Mouse (Mus musculus) liver, embryonic 12.5 days (tissue): Measurements from ENCODE around the gene Nupr1. TPM values are rescaled to one million over a fixed set of nuclear protein-coding genes. Genes with fewer than 3 reads are reported as not detected.

ENCODE experiments used
- ATAC-seq: fragments of 200-750 bp; cut with Nextera tagmentation; 2 replicates; pipeline ENCODE4 v1.8.0; 2017; ENCODE audit warnings: moderate number of reproducible peaks, mild to moderate bottlenecking, moderate library complexity
- H3K27ac ChIP-seq: fragments of 300-500 bp; sonication (generic); 2 replicates; pipeline ENCODE4 v1.5.1; 2016; ENCODE audit warnings: mild to moderate bottlenecking
- H3K27me3 ChIP-seq: fragments of 300-500 bp; sonication (generic); replicated peaks from 2 replicates; pipeline ENCODE4 v1.6.1; 2016; ENCODE audit warnings: mild to moderate bottlenecking, moderate library complexity
- H3K36me3 ChIP-seq: fragments of 300-500 bp; sonication (generic); 2 replicates; pipeline ENCODE4 v1.6.1; 2016; ENCODE audit warnings: mild to moderate bottlenecking, moderate library complexity
- H3K4me1 ChIP-seq: fragments of 300-500 bp; sonication (generic); 2 replicates; pipeline ENCODE4 v1.6.1; 2016
- H3K4me2 ChIP-seq: fragments of 300-500 bp; sonication (generic); 2 replicates; pipeline ENCODE4 v1.6.1; 2016; ENCODE audit warnings: mild to moderate bottlenecking, moderate library complexity
- H3K4me3 ChIP-seq: fragments of 300-500 bp; sonication (generic); 2 replicates; pipeline ENCODE4 v1.5.1; 2016; ENCODE audit warnings: mild to moderate bottlenecking, moderate library complexity
- H3K9ac ChIP-seq: fragments of 300-500 bp; sonication (generic); 2 replicates; pipeline ENCODE4 v1.6.1; 2016; ENCODE audit warnings: mild to moderate bottlenecking, moderate library complexity
- H3K9me3 ChIP-seq: fragments of 300-500 bp; sonication (generic); replicated peaks from 2 replicates; pipeline ENCODE4 v1.6.1; 2016; ENCODE audit warnings: mild to moderate bottlenecking, moderate library complexity
- WGBS: fragments of 180-500 bp; shearing (Covaris S2); methylation state at CpG from one replicate; pipeline ENCODE4 v1.1.7; 2016; ENCODE audit not compliant: insufficient replicate concordance; 5-methylcytosine and 5-hydroxymethylcytosine counted together
- polyA plus RNA-seq: library from polyadenylated mRNA; unstranded; fragments of >200 nt; fragmentation: Nextera tagmentation; extraction: Ambion mirVana; gene quantifications from 2 replicates; pipeline ENCODE4 v1.2.1, GENCODE M21; 2016

Gene Nupr1
- polyA plus RNA-seq, 1 experiment from 2014 or later: 3.7 TPM

- Histone ChIP-seq H3K36me3 (no peaks in the 10 kb centered on the region), H3K4me2 (no peak overlapping the region), H3K4me3 (no peak overlapping the region), H3K27me3 (no peaks in the 10 kb centered on the region), H3K9me3 (no peaks in the 10 kb centered on the region), H3K4me1 (peaks cover 13% of the 10 kb centered on the region; the same call in 1 of the 2 replicates), H3K27ac (no peak overlapping the region), H3K9ac (no peak overlapping the region)
- WGBS: 51% methylated on average over 5 of the region's 5 CpGs
- ATAC-seq: no peak
Measured at GRCm38 (mm10) chr7:126642545-126643243, 12.0 kb upstream of the Nupr1 start.

GRCm38 (mm10) chr7:126636733-126637520 lies 6.3 kb upstream of the Nupr1 start:
- Histone ChIP-seq H3K27ac (no peak overlapping the region), H3K9me3 (no peaks in the 10 kb centered on the region), H3K36me3 (no peaks in the 10 kb centered on the region), H3K4me2 (no peak overlapping the region), H3K9ac (no peak overlapping the region), H3K27me3 (no peaks in the 10 kb centered on the region), H3K4me3 (no peak overlapping the region), H3K4me1 (peaks cover 9% of the 10 kb centered on the region)
- 13% methylated on average over 4 of the region's 4 CpGs for WGBS
- no peak for ATAC-seq

DNA sequence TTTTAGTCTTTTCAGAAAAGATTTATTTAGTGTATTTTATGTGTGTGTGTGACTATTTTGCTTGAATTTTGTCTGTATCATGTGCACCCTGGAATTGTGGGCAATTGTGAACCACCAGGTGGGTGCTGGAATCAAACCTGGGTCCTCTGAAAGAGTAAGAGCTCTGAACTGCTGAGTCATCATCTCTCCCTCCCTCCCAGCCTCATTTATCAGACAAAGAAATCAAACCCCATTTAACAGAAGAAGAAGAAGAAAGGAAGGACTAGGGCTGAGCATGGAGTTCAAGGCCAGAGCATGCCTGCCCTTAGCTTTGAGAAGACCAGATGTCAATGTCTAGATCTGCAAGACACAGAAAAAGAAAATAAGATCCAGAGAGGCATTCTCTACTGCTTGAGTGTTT lies 4.7 kb upstream of the Nupr1 start:
- Histone ChIP-seq H3K36me3 (no peaks in the 10 kb centered on the region), H3K27ac (no peak overlapping the region), H3K4me1 (peaks cover 16% of the 10 kb centered on the region), H3K9me3 (no peaks in the 10 kb centered on the region), H3K4me3 (no peak overlapping the region), H3K4me2 (no peak overlapping the region), H3K27me3 (no peaks in the 10 kb centered on the region), H3K9ac (no peak overlapping the region)
- ATAC-seq: no peak

GRCm38 (mm10) chr7:126632478-126632877 lies 1.8 kb upstream of the Nupr1 start:
- no peak overlapping the region for H3K4me3 ChIP-seq
- no peak overlapping the region; the same call in 1 of the 2 replicates for H3K4me2 ChIP-seq
- no peaks in the 10 kb centered on the region for H3K27me3 ChIP-seq
- no peaks in the 10 kb centered on the region for H3K9me3 ChIP-seq
- H3K27ac ChIP-seq: no peak overlapping the region
- WGBS: 21% methylated on average over 2 of the region's 2 CpGs
- no peak overlapping the region for H3K9ac ChIP-seq
- H3K4me1 ChIP-seq: peaks cover 20% of the 10 kb centered on the region
- no peaks in the 10 kb centered on the region for H3K36me3 ChIP-seq
- peak; percentile 60; the same call in 1 of the 2 replicates for ATAC-seq

DNA sequence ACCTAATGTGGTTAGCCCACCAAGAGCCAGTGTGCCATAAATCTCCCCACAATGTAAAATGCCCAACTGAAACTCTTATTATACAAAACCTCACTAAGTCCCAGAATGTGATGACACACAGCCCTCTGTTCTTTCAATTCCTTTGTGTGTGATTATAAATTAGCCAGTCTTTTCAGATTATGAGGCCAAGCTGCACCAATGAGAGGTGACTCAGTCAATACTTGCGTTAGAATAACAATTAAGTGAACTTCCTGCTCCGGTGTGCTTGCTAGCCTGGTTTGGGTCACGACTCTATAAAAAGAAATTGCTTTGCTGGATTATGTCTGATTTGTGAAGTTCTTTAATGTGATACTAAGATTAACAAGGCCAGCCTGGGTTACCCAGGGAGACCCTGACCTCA lies 746 bp downstream of the Nupr1 start:
- H3K36me3 ChIP-seq: no peaks in the 10 kb centered on the region
- 52% methylated on average over 3 of the region's 3 CpGs for WGBS
- H3K27ac ChIP-seq: no peak overlapping the region
- H3K4me2 ChIP-seq: no peak overlapping the region
- ATAC-seq: no peak
- no peaks in the 10 kb centered on the region for H3K9me3 ChIP-seq
- H3K27me3 ChIP-seq: no peaks in the 10 kb centered on the region
- no peak overlapping the region for H3K4me3 ChIP-seq
- H3K9ac ChIP-seq: no peak overlapping the region
- H3K4me1 ChIP-seq: peaks cover 33% of the 10 kb centered on the region

DNA sequence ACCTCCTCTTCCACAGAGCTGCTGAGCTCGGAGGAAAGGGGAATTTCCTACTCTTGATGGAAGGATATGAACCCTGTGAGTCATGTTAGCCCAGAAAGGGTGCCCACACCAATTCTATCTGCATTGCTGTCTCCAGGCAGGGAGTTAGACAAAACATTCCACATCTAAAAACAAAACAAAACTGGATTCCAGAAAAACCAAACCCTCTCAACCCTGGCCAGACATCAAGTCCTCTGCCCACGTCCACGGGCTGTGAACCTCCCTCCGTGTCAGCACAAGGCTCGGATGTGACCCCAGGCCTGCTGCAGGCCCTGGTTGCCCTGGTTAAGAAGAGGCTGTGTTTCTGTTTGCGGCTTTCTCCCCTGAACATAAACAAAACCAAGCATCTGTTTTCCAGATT lies 2.5 kb downstream of the Nupr1 start:
- no peak overlapping the region for H3K9ac ChIP-seq
- no peak overlapping the region for H3K4me2 ChIP-seq
- no peak overlapping the region for H3K4me3 ChIP-seq
- peaks cover 51% of the 10 kb centered on the region for H3K4me1 ChIP-seq
- no peaks in the 10 kb centered on the region for H3K27me3 ChIP-seq
- 64% methylated on average over 6 of the region's 6 CpGs for WGBS
- ATAC-seq: no peak
- H3K36me3 ChIP-seq: no peaks in the 10 kb centered on the region
- H3K9me3 ChIP-seq: no peaks in the 10 kb centered on the region
- no peak overlapping the region for H3K27ac ChIP-seq

DNA sequence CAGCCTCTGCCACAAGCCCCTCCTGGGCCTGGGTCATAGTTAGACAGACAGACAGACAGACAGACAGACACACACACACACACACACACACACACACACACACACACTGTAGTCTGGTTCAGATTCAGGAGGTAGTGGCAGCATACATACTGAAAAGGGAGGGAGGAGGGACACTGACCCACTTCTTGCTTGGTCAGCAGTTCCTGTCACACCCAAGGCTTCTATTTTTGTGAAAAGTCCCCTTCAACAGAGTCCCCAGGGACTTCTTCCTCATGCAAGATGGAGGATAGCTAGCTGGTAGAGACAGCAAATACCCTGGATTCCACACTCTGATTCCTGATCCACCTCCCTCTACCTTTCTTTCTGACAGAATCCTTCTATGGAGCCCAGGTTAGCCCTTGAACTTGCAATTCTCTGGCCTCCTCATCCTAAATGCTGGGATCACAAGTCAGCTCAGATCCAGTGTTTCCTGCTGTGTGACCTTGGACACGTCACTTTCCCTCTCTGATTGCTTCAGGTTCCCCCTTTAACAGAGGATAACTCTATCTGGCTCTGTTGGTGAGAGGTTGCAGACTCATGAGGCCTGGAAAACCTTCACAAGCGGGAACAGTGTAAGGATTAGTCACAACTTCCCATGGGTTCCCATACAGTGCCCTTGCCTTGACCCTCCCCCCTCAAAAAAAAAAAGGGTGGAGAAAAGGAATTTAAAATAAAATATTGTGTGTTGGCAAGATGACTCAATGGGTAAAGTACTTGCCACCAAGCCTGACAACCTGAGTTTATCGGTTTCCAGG lies 4.7 kb downstream of the Nupr1 start:
- Histone ChIP-seq H3K4me3 (no peak overlapping the region), H3K4me1 (peaks cover 57% of the 10 kb centered on the region), H3K4me2 (peak overlapping the region; percentile 50), H3K27ac (no peak overlapping the region), H3K36me3 (no peaks in the 10 kb centered on the region), H3K27me3 (no peaks in the 10 kb centered on the region), H3K9ac (peak overlapping the region; percentile 28; the same call in 1 of the 2 replicates), H3K9me3 (no peaks in the 10 kb centered on the region)
- ATAC-seq: no peak
- 75% methylated on average over 3 of the region's 3 CpGs for WGBS

DNA sequence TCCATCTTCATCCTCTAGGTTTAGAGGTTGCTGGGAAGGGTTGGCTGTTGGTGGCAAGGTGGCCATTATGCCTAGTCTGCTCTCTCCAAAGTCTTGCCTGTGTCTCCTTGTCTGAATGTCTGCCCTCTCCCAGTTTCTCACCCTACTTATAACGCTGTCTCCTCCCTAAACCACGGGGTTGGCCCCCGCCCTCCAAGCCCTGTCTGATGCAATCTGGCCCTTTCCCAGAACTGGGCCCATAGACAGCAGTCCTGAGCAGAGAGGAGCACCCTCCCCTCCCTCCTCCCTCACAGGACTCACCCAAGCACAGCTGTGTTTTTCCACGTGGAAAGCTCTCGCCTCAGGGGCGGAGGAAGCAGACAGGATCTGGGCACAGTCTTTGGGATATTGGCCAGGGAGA lies 5.3 kb downstream of the Nupr1 start:
- no peak overlapping the region for H3K27ac ChIP-seq
- H3K9ac ChIP-seq: peak overlapping the region; percentile 28
- no peaks in the 10 kb centered on the region for H3K9me3 ChIP-seq
- peak overlapping the region; percentile 18 for H3K4me3 ChIP-seq
- peaks cover 57% of the 10 kb centered on the region for H3K4me1 ChIP-seq
- H3K4me2 ChIP-seq: peak overlapping the region; percentile 50
- WGBS: 20% methylated on average over 6 of the region's 6 CpGs
- H3K27me3 ChIP-seq: no peaks in the 10 kb centered on the region
- no peaks in the 10 kb centered on the region for H3K36me3 ChIP-seq
- ATAC-seq: peak; percentile 79

GRCm38 (mm10) chr7:126624774-126625173 lies 5.9 kb downstream of the Nupr1 start:
- peak overlapping the region; percentile 50 for H3K4me2 ChIP-seq
- H3K27ac ChIP-seq: no peak overlapping the region
- WGBS: 67% methylated on average over 16 of the region's 16 CpGs

DNA sequence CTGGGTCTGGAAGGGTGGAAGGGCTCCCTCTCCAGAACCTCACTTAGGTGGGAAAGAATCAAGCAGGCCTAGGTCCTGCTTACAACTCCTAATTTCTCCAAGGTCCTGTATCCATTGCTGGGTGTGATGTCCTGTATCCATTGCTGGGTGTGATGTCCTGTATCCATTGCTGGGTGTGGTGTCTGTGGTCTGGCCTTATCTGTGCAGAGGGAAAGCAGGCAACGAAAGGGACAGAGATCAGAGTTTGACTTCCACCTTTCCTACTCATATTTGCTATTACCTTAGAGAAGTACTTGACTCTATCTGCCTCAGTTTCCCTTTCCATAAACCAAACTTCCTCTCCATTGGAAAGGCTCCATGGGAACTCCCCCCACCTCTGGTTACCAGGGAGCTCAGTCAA lies 7.3 kb downstream of the Nupr1 start:
- 23% methylated on average over 1 of the region's 1 CpGs for WGBS
- peak overlapping the region; percentile 4; the same call in 1 of the 2 replicates for H3K4me2 ChIP-seq
- no peaks in the 10 kb centered on the region for H3K9me3 ChIP-seq
- H3K27me3 ChIP-seq: no peaks in the 10 kb centered on the region
- H3K27ac ChIP-seq: no peak overlapping the region
- no peak overlapping the region for H3K4me3 ChIP-seq
- H3K9ac ChIP-seq: no peak overlapping the region
- H3K36me3 ChIP-seq: no peaks in the 10 kb centered on the region
- ATAC-seq: no peak
- peaks cover 55% of the 10 kb centered on the region for H3K4me1 ChIP-seq

More at GRCm38 (mm10) chr7:126624774-126625173, 5.9 kb downstream of the Nupr1 start:
- ATAC-seq: no peak
- Histone ChIP-seq H3K9ac (no peak overlapping the region), H3K36me3 (no peaks in the 10 kb centered on the region), H3K4me3 (peak overlapping the region; percentile 18), H3K9me3 (no peaks in the 10 kb centered on the region), H3K27me3 (no peaks in the 10 kb centered on the region), H3K4me1 (peaks cover 57% of the 10 kb centered on the region)

DNA sequence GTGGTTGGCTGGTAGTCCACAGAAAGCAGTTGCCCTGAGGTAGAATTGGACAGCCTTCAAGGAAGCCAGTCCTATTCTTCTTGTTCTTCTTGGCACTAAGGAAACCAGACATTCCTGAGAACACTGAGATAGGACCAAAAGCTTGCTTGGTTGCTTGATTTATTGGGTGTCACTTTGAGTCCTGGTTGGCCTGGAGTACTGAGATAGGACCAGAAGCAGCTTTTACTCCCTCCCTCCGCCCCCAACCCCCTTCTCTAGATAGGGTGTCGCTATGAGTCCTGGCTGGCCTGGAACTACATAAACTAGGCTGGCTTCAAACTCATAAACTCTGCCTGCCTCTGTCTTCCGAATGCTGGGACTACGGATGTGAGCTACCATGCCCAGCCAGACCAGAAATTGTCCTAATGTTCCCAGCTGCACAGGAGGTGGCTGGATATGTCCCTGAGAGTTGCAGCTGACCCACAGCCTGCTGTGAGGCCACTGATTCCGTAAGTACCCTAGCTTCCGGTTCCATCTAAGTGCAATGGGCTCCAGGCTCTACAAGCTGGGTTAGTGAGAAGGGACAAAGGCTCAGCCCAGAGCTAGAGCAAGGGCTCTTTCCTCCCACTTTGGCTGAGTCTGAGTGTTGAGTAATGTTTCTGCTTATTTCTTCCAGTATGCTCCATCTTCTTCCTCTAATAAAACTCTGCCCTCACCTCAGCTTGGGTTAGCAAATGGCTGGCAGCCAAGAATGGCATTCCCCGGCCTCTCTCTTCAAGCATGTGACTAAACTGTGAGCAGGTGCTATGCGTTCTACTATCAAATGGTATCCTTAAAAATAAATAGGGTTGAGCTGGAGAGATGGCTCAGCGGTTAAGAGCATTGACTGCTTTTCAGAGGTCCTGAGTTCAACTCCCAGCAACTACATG lies 9.0 kb downstream of the Nupr1 start:
- Histone ChIP-seq H3K9ac (no peak overlapping the region), H3K36me3 (no peaks in the 10 kb centered on the region), H3K27ac (peak overlapping the region; percentile 39; the same call in 1 of the 2 replicates), H3K27me3 (no peaks in the 10 kb centered on the region), H3K4me1 (peaks cover 53% of the 10 kb centered on the region), H3K4me2 (peak overlapping the region; percentile 32; the same call in 1 of the 2 replicates), H3K4me3 (no peak overlapping the region), H3K9me3 (no peaks in the 10 kb centered on the region)
- peak; percentile 78 for ATAC-seq
- WGBS: 57% methylated on average over 9 of the region's 9 CpGs
